Mouse (Mus musculus): ENCODE data around the gene Dapk2.
A peak's percentile ranks its signal among the peaks of the same experiment; 100 is the strongest.

Gene Dapk2

GRCm38 (mm10) chr9:66157958-66158830 is at the start of gene Dapk2:
Gene Dapk2, plus strand, starts transcription at chr9:66158223.
- DNase-seq (ENCODE audit: low spot score): peak; percentile 38

GRCm38 (mm10) chr9:66109574-66109973 is 48.4 kb upstream of the Dapk2 start:
- DNase-seq (ENCODE audit: low spot score): no peak

GRCm38 (mm10) chr9:66110126-66110525 is 47.9 kb upstream of the Dapk2 start:
- no peak for DNase-seq (ENCODE audit: low spot score)

- no peak for DNase-seq (ENCODE audit: low spot score)
Observed at GRCm38 (mm10) chr9:66110611-66111379, 47.2 kb upstream of the Dapk2 start.

- no peak for DNase-seq (ENCODE audit: low spot score)
Observed at GRCm38 (mm10) chr9:66114341-66114740, 43.7 kb upstream of the Dapk2 start.

- DNase-seq (ENCODE audit: low spot score): no peak
Observed at GRCm38 (mm10) chr9:66116890-66117289, 41.1 kb upstream of the Dapk2 start.

- DNase-seq (ENCODE audit: low spot score): no peak
Observed at GRCm38 (mm10) chr9:66119498-66119897, 38.5 kb upstream of the Dapk2 start.

- no peak for DNase-seq (ENCODE audit: low spot score)
Observed at GRCm38 (mm10) chr9:66120106-66120505, 37.9 kb upstream of the Dapk2 start.

GRCm38 (mm10) chr9:66120945-66121344 is 37.1 kb upstream of the Dapk2 start:
- no peak for DNase-seq (ENCODE audit: low spot score)

- DNase-seq (ENCODE audit: low spot score): no peak
Observed at GRCm38 (mm10) chr9:66121421-66121820, 36.6 kb upstream of the Dapk2 start.

GRCm38 (mm10) chr9:66123648-66124047 is 34.4 kb upstream of the Dapk2 start:
- no peak for DNase-seq (ENCODE audit: low spot score)

GRCm38 (mm10) chr9:66124111-66124531 is 33.9 kb upstream of the Dapk2 start:
- DNase-seq (ENCODE audit: low spot score): no peak

- peak; percentile 93 for DNase-seq (ENCODE audit: low spot score)
Observed at GRCm38 (mm10) chr9:66124681-66125542, 33.1 kb upstream of the Dapk2 start.

GRCm38 (mm10) chr9:66125543-66126455 is 32.2 kb upstream of the Dapk2 start:
- DNase-seq (ENCODE audit: low spot score): no peak

- DNase-seq (ENCODE audit: low spot score): peak; percentile 93
Observed at GRCm38 (mm10) chr9:66126456-66127192, 31.4 kb upstream of the Dapk2 start, which contains the start of the genes Snx1 and Ciao2a. Gene Snx1, minus strand, starts transcription at chr9:66126587. Gene Ciao2a, plus strand, starts transcription at chr9:66126611.

GRCm38 (mm10) chr9:66127193-66127546 is 30.9 kb upstream of the Dapk2 start:
- DNase-seq (ENCODE audit: low spot score): no peak

GRCm38 (mm10) chr9:66127884-66128283 is 30.1 kb upstream of the Dapk2 start:
- DNase-seq (ENCODE audit: low spot score): no peak

- no peak for DNase-seq (ENCODE audit: low spot score)
Observed at GRCm38 (mm10) chr9:66131466-66131865, 26.6 kb upstream of the Dapk2 start.

- no peak for DNase-seq (ENCODE audit: low spot score)
Observed at GRCm38 (mm10) chr9:66135967-66136366, 22.1 kb upstream of the Dapk2 start.

GRCm38 (mm10) chr9:66138193-66138592 is 19.8 kb upstream of the Dapk2 start:
- no peak for DNase-seq (ENCODE audit: low spot score)

All from left cerebral cortex, adult 11 months (tissue).